In the genomic region with DNA sequence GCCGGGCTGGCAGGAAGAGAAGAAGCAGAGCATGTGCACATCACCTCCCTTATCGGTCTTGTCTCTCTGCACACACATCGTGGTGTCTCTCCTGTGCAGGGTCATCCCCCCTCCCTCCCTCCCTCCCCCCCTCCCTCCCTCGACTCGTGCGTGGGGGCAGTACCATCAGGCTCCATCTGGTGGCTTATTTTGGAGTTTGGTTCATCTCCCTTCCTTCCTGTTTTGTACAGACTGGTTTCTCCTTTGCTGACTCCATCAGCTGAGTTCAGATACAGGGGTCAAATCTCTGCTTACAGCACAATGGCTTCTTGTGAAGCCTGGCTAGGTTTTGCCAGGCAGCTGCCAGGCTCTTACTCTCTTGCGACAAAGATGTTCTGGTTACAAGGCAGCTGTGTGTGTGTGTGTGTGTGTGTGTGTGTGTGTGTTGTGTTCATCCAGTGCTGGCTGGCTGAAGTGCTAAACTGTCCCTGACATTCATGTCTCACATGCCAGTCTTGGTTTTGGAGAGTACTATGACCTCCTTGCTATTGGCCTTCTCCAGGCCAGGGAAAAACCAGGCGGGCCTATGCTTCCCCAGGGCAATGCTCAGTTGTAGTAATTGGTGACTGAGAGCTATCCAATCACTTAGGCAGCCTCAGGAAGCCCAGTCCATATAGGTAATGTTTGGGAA, we compare ENCODE assay signal across 9 mouse cellular contexts. TPM values are rescaled to one million over a fixed set of nuclear protein-coding genes. Genes with fewer than 3 reads are reported as not detected.
DNase-seq lines count a peak whose midpoint lies in the region; ATAC-seq lines count a peak whose summit lies in the region.
"Had no signal": no experiment of that assay in that cellular context is flagged by ENCODE, and none has a peak within 500 bp of the region (broad histone marks: within the 10 kb centered on the region; RNA-seq: fewer than 3 reads in every experiment).

No protein-coding gene starts in this region.

- DNase-seq in heart, postnatal 25 days (ENCODE audit: low spot score) = no peak
- no peak for DNase-seq in neural tube, embryonic 10.5 days (ENCODE audit: extremely low spot score, low spot score)
- DNase-seq in embryo, embryonic 10.5 days (ENCODE audit: low spot score) = peak; percentile 21
- peak; percentile 71 for DNase-seq in naive thymus-derived CD4-positive, alpha-beta T cell, adult 2 months (ENCODE audit: low read depth)
- no peak for DNase-seq in ovary, postnatal 14 days (ENCODE audit: low spot score)

- H3K27me3 ChIP-seq in heart, embryonic 12.5 days (replicated peaks) = no peaks in the 10 kb centered on the region
- no peaks in the 10 kb centered on the region for H3K27me3 ChIP-seq in neural tube, embryonic 14.5 days (ENCODE audit: control insufficient read depth, insufficient read depth, low read length)
- no peaks in the 10 kb centered on the region for H3K27me3 ChIP-seq in forebrain, embryonic 13.5 days
- H3K27me3 ChIP-seq: Patski had no signal

- H3K4me1 ChIP-seq in heart, embryonic 12.5 days (replicated peaks) = peaks cover 10% of the 10 kb centered on the region
- no peaks in the 10 kb centered on the region for H3K4me1 ChIP-seq in neural tube, embryonic 14.5 days (ENCODE audit: control insufficient read depth, insufficient read depth, low read length)
- 0 out of 2 replicates have a peak, but pooled peaks cover 3% of the 10 kb centered on the region for H3K4me1 ChIP-seq in forebrain, embryonic 13.5 days

- intact Hi-C loops in heart, postnatal 25 days (cut with DNase I) = no loop called here

- ATAC-seq in heart, embryonic 12.5 days (ENCODE audit: insufficient number of reproducible peaks, low FRiP score) = peak; percentile 36; the same call in 1 of the 2 replicates
- ATAC-seq in neural tube, embryonic 14.5 days (ENCODE audit: low read depth) = peak; percentile 63; the same call in 1 of the 2 replicates
- ATAC-seq in forebrain, embryonic 13.5 days = no peak
- ATAC-seq: Patski had no signal

- WGBS in heart, embryonic 12.5 days = 16% methylated on average over 8 of the region's 8 CpGs
- WGBS in neural tube, embryonic 14.5 days = 38% methylated on average over 8 of the region's 8 CpGs
- WGBS in forebrain, embryonic 13.5 days = 39% methylated on average over 8 of the region's 8 CpGs

- no peak overlapping the region for H3K4me3 ChIP-seq in heart, embryonic 12.5 days
- H3K4me3 ChIP-seq in neural tube, embryonic 14.5 days (ENCODE audit: low read depth, low read length) = no peak overlapping the region
- H3K4me3 ChIP-seq in forebrain, embryonic 13.5 days = no peak overlapping the region

- no peak overlapping the region for H3K4me2 ChIP-seq in heart, embryonic 12.5 days
- no peak overlapping the region for H3K4me2 ChIP-seq in neural tube, embryonic 14.5 days (ENCODE audit: low read depth, low read length)
- H3K4me2 ChIP-seq in forebrain, embryonic 13.5 days = no peak overlapping the region

- no peaks in the 10 kb centered on the region for H3K9me3 ChIP-seq in heart, embryonic 12.5 days (replicated peaks)
- H3K9me3 ChIP-seq in neural tube, embryonic 14.5 days (ENCODE audit: control insufficient read depth, low read length) = no peaks in the 10 kb centered on the region
- H3K9me3 ChIP-seq in forebrain, embryonic 13.5 days (replicated peaks) = no peaks in the 10 kb centered on the region

- H3K27ac ChIP-seq in heart, embryonic 12.5 days (ENCODE audit: poor library complexity, severe bottlenecking) = peak overlapping the region; percentile 23; the same call in 1 of the 2 replicates
- H3K27ac ChIP-seq in neural tube, embryonic 14.5 days (ENCODE audit: low read depth, low read length) = no peak overlapping the region
- H3K27ac ChIP-seq in forebrain, embryonic 13.5 days = no peak overlapping the region

- H3K9ac ChIP-seq in heart, embryonic 12.5 days = no peak overlapping the region
- H3K9ac ChIP-seq in neural tube, embryonic 14.5 days (replicated peaks; ENCODE audit: low read depth, low read length) = no peak overlapping the region
- H3K9ac ChIP-seq in forebrain, embryonic 13.5 days = no peak overlapping the region

- H3K36me3 ChIP-seq in heart, embryonic 12.5 days = no peaks in the 10 kb centered on the region
- H3K36me3 ChIP-seq in neural tube, embryonic 14.5 days (ENCODE audit: control insufficient read depth, insufficient read depth, low read length) = no peaks in the 10 kb centered on the region
- no peaks in the 10 kb centered on the region for H3K36me3 ChIP-seq in forebrain, embryonic 13.5 days (ENCODE audit: poor library complexity, severe bottlenecking)

RNA-seq across cellular contexts. Expression of a gene that starts 4.7 kb away (rescaled TPM):
- polyA plus RNA-seq in heart, embryonic 12.5 days (2016; fragmentation: Nextera tagmentation; extraction: Ambion mirVana) = 1.5 TPM in 2 replicates
- 1 to 10 TPM in 1 of 2 experiments, under 1 TPM in 1; 0.49 to 1.1 TPM for total RNA-seq in heart, postnatal 25 days (2021)
- 0.15 and 0.54 TPM in 2 replicates for polyA plus RNA-seq in neural tube, embryonic 14.5 days (2014; fragmentation: Nextera tagmentation; extraction: Ambion mirVana)
- polyA plus RNA-seq in forebrain, embryonic 13.5 days (2015; fragmentation: Nextera tagmentation; extraction: Ambion mirVana) = 0.13 and 0.21 TPM in 2 replicates

Comparison
In these comparisons a context has a peak if more than half of its experiments do, and no peak if none do; other contexts are left out.
1. DNase-seq: peak in embryo, embryonic 10.5 days (single experiment) and naive thymus-derived CD4-positive, alpha-beta T cell, adult 2 months (single experiment); none in heart, postnatal 25 days (single experiment), neural tube, embryonic 10.5 days (single experiment) and ovary, postnatal 14 days (single experiment).